Mouse (Mus musculus) v-Abl transformed pro-B cells (cell line): Measurements from ENCODE around the gene Ltb.

Source experiments
- in situ Hi-C, 2 experiments: fragments of 400-800 bp; cut with MboI; formaldehyde crosslinking; loops; one replicate each; pipeline ENCODE4 v1.15.1; 2025; ENCODE audit not compliant: unreplicated experiment in 2 of 2

The Ltb gene

GRCm38 (mm10) chr17:35241305-35242014 lies 47.2 kb downstream of the Ltb start, which contains the start of gene Ddx39b:
Ddx39b (plus strand) TSS chr17:35241746.
- in situ Hi-C loops: no loop called here

GRCm38 (mm10) chr17:35242015-35242941 lies 48.0 kb downstream of the Ltb start:
- in situ Hi-C loops: no loop called here

DNA sequence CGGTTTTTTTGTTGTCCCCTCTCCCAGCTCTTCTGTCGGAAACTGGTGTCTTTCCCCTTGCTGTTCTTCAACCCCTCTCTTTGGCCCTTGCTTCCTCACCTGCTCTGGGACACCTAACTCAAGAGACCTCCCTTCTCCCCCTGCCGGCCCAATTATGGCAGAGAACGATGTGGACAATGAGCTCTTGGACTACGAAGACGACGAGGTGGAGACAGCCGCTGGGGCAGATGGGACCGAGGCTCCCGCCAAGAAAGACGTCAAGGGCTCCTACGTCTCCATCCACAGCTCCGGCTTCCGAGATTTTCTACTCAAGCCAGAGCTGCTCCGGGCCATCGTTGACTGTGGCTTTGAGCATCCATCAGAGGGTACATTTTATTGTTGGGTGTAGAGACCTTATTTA lies 48.8 kb downstream of the Ltb start:
- in situ Hi-C loops: no loop called here

DNA sequence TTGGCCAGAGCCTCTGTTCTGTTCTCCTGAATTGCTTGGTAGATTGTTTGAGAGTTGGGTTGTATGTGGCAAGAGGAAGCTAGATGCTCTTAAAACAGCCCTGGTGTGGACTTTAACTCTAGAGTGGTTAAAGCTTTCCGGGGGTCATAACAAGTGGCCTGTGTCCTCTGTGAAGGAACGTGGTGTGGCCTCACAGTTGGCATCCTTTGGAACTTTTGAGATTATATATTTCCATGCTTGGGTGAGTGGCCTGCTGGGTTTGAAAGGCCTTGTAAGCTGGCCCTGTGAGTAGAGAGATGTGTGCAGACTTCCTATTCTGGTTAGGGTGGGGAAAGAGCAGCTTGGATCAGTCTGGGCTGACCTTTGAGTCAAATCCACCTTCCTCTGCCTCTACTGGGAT lies 50.8 kb downstream of the Ltb start:
- in situ Hi-C loops: no loop called here
